Mouse (Mus musculus) inflammation-experienced regulatory T-cells (primary cell): ENCODE results near the gene Rbbp8nl. TPM values are rescaled to one million over a fixed set of nuclear protein-coding genes. Genes with fewer than 3 reads are reported as not detected.

Source experiments
- polyA plus RNA-seq, 2 experiments: library from polyadenylated mRNA; unstranded; fragments of 100-300 nt; shearing (Covaris generic); gene quantifications; one replicate each; pipeline ENCODE4 v1.2.1; 2017

The Rbbp8nl gene
- 1 to 10 TPM in 1 of 2 experiments, under 1 TPM in 1; 0.06 to 1.9 TPM for polyA plus RNA-seq

GRCm38 (mm10) chr2:180289440-180290108 is at the start of gene Rbbp8nl:
TSS of gene Rbbp8nl (minus strand) at chr2:180289879.

GRCm38 (mm10) chr2:180334551-180334986 is 44.9 kb upstream of the Rbbp8nl start, which contains the start of gene Gata5:
TSS of gene Gata5 (minus strand) at chr2:180334699.

GRCm38 (mm10) chr2:180273394-180274244 is 16.1 kb downstream of the Rbbp8nl start, which contains the start of gene Cables2:
TSS of gene Cables2 (minus strand) at chr2:180273496.

GRCm38 (mm10) chr2:180257001-180257521 is 32.6 kb downstream of the Rbbp8nl start, which contains the start of gene Rps21:
TSS of gene Rps21 (plus strand) at chr2:180257377.

Other genes starting within 250 kb of the Rbbp8nl start
- 100 to 1,000 TPM; 386 to 439 TPM for gene Psma7, start 247.4 kb downstream of the Rbbp8nl start, polyA plus RNA-seq
- gene Ss18l1, start 247.4 kb downstream of the Rbbp8nl start, polyA plus RNA-seq: 1 to 10 TPM; 3.6 to 3.8 TPM
- gene Mtg2, start 219.3 kb downstream of the Rbbp8nl start, polyA plus RNA-seq: 10 to 100 TPM; 42.4 to 53.2 TPM
- under 1 TPM in 1 of 2 experiments, not detected in 1; 0.82 TPM for gene Hrh3, start 185.4 kb downstream of the Rbbp8nl start, polyA plus RNA-seq
- gene Osbpl2, start 170.6 kb downstream of the Rbbp8nl start, polyA plus RNA-seq: 10 to 100 TPM; 50.1 to 51.8 TPM
- gene Adrm1, start 118.4 kb downstream of the Rbbp8nl start, polyA plus RNA-seq: 100 to 1,000 TPM; 131 to 177 TPM
- under 1 TPM; 0.04 to 0.64 TPM for gene Lama5, start 64.0 kb downstream of the Rbbp8nl start, polyA plus RNA-seq
- 100 to 1,000 TPM; 526 to 537 TPM for gene Rps21, start 32.5 kb downstream of the Rbbp8nl start, polyA plus RNA-seq
- 10 to 100 TPM; 58.2 to 69.3 TPM for gene Cables2, start 16.4 kb downstream of the Rbbp8nl start, polyA plus RNA-seq
- gene Gata5, start 44.8 kb upstream of the Rbbp8nl start, polyA plus RNA-seq: under 1 TPM in 1 of 2 experiments, not detected in 1; 0.06 TPM
- gene Slco4a1, start 166.4 kb upstream of the Rbbp8nl start, polyA plus RNA-seq: 1 to 10 TPM; 1.6 to 3.7 TPM
- under 1 TPM; 0.10 to 0.54 TPM for gene Ntsr1, start 210.1 kb upstream of the Rbbp8nl start, polyA plus RNA-seq